Mouse (Mus musculus) spleen, adult 18-20 months (tissue): Measurements from ENCODE around the gene Plxnc1.

Experiments
- DNase-seq, 2 experiments: peaks; one replicate each; pipeline ENCODE4 v3.0.0; 2022; ENCODE audit warnings: mixed read lengths in 2 of 2

The Plxnc1 gene

DNA sequence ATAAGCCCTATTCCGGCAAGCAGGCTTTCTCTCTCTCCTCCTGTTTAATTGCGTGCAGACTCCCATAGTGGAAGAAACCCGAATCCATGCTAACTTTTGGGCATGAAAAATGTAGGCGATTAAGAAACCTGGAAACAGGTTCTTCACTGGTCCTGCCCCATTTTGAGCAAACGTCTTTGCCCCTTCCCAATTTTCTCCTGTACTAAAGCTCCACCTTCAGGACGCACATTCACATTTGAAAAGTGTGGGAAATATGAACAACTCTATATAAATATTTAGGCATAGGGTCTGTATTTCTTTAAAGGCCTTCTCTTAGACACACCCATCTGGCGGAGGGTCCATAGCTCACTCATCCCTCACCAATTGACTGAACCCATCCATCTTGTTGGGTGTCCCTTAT, 2.8 kb upstream of the Plxnc1 start:
- no peak for DNase-seq

DNA sequence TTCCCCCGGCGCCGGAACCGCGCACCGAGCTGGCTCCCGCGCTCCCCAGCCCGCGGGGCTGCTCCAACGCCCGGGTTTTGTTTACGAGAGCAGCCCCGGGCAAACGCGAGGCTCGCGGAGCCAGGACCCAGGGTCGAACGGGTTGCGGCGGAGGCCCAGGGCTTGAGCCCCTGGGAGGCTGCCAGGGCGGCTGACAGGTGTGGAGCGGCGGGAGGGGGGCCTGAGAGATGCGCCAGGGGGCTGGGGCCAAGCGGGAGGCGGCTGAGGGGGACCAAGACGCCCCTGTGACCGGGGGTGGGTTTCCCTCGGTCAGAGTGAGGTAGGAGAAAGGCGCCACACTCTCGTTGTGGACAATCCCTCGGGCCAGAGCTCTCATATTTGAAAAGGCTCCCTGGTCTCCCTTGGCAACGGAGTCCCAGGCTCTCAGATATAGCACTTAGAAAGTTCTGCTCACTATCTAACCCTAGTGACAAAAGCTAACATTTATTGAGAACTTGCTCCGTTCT, 624 bp upstream of the Plxnc1 start:
- DNase-seq = no peak

DNA sequence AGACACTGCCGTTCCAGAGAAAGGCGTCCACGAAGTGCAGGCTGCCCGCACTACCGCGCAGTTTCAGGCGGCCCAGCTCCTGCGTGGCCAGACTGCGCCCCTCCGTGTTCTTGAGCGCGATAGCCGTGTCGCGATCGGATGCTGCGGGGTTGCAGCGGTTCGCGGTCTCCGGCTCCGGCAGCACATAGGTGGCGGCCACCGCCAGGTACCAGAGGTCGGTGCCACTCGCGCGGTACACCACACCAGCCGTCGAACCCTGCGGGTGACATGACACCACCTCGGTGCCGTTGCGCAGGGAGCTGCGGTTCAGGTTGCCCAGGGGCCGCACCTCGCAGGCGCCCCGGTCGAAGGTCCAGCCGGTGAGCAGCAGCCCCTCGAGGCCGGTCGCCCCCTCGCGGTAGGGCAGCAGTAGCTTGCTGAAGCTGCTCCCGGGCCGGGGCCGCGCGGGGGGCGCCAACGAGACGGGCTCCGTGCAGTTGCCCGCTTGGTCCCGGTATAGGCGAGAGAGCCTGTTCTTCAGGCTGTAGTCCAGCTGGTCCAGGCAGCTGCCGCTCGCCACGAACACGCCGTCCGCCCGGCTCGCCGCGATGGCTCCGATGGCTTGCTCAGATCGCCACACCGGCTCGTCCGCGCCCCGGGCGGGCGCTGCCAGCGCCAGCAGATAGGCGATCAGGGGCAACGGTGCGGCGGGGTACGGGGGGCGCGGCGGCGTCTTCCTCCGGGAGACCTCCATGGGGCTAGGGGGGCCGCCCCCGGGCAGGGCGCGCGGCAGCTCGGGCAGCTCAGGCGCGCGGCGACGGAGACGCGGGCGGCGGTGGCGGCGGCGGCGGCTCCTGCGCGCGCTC, 567 bp downstream of the Plxnc1 start:
- DNase-seq = peak; percentile 67 to 81

DNA sequence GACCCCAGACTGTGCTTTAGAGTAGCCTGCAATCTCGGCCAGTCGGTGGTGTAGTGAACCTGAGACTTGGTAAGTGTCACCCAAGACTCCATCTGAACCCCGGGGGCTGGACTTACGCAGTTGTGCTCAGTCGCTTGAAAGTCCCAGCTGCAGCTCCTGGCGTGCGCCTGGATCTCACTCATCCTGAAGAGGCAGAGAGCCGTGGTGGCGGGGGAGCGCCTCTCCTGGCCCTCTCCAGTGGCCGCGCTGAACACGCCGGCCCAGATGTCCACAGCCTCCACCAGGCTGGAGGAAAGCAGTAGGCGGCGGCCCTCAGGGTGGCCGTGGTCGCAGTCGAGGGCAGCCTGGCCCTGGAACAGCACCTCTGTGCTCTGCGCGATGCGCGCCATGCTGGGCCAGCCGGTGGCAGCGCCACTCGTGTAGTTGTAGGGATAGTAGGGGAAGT, 1.2 kb downstream of the Plxnc1 start:
- DNase-seq = peak in 1 of 2 experiments; percentile 23

DNA sequence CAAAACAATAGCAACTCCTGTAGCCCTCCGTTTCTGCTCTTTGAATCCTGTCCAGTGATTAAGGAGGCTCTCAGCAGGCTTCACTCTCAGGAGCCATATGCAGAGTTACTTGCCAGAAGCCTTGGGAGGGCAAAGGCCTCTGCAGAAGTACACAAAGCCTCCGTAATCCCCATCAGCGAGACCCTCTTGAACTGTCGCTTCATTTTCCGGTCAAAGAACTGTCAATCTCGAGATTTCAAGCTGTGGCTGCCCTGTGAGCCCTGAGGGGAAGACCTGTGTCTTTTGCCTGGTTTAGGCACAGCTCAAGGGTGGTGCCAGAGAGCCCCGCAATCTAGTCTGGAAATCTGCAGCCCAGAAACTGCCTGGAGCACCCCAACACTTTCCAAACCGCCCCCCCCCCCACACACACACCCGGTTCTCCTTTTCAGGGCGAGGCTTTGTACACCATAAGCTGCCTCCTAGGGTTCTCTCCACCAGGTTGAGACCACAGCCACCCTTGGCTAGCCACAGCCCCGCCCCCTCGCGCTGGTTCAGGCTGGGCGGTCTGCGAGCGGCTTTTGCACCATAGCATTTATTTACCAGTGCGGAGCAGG, 2.1 kb downstream of the Plxnc1 start:
- peak; percentile 77 to 82 for DNase-seq

DNA sequence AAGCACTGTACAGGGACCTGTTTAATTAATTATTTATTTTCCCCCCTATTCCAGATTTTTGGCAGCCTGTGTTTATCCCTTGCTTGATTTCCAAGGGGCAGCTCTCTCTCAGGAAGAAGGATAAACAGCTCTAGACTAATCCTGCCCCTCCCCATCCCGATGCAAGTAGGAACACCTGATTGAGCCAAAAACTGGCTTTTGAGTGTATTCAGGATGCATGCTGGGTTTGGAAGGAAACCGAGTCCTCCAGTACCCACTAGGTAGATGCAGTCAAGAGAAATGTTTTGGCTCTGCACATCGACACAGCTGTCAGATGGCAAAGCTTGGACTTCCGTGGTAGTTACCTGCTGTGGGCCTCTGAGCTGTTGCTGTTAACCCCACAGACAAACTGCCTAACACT, 3.1 kb downstream of the Plxnc1 start:
- no peak for DNase-seq

DNA sequence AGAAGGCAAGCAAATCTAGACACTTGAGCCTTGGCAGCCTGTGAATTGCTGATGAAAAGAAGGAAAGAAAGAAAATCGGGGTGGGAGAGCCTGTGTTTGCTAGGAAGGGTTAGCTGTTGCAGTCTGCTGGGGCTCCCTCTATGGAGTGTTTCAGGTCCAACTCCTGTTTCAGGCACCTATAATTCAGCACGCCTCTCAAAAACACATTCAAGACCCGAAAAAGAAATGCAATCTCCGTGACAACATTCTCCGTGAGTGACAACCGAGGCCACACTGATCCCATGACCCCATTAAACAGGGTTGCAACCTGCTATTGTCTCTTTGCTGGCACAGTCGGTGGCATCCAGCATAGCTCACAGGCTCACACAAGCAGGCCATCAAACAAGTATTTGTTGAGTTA, 3.8 kb downstream of the Plxnc1 start:
- DNase-seq = no peak

DNA sequence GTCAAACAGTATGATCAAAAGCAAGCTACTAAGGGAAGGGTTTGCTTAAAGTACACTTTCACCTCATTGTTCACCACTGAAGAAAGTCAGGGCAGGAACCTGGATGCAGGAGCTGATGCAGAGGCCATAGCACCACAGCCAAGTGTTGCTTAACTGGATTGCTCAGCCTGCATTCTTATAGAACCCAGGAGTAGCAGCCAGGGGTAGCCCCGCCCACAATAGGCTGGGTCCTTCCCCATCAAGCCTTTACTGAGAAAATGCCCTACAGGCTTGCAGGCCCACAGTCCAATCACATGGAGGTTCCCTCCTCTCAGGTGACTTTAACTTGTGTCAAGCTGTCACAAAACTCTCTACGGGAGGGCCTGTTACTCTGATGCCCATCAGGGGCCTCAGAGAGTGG, 4.6 kb downstream of the Plxnc1 start:
- DNase-seq = no peak

DNA sequence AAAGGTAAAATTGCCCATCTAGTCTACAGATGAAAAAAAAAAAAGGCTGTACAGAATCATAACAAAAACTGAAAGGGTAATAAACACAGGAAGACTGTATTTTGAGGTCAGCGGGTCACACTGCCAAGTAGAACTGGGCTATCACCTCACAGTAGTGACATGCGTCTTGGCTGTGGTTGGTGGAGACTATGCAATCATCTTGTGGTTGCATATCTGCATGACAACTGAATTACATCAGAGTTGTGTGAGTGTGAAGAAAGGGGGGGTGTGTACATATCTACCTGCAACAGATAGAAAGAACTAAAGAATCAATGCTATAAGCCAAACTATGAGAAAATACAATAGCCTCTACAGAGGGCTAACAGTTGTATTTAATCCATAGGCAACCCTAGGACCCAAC, 5.7 kb downstream of the Plxnc1 start:
- DNase-seq = no peak

DNA sequence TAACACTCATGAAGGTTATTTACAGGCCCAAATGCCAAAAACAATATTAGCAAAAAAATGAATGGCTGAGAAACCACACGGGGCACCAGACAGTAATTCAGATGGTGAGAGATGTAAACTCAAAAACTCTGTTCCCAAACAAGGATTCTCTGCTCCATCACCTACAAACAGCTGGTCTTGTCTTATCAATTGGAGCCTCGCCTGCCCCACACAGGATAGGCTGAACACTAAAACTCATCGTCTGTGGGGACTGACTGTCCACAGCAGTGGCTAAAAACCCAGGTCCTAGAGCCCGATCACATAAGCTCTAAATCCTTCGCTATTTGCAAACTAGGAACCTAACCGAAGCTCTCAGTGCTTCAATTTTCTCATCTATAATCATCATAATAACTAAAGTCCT, 6.3 kb downstream of the Plxnc1 start:
- DNase-seq = no peak

DNA sequence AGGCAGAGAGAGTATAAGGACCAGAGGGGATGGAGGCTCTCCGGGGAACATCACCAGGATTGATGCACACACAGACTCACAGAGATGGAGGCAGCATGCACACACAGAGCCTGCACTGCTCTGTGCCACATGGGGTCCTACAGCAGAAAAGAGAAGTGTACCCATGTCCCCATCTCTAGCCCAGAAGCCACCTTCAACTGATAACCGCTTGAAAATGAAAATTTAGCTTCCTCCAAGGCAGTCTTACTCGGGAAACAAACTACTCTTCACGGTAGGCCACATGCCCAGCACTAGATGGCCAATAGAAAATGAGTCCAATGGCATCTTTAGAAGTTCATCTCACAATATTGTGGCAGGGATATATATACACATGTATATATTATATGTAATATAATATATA, 9.4 kb downstream of the Plxnc1 start:
- no peak for DNase-seq

DNA sequence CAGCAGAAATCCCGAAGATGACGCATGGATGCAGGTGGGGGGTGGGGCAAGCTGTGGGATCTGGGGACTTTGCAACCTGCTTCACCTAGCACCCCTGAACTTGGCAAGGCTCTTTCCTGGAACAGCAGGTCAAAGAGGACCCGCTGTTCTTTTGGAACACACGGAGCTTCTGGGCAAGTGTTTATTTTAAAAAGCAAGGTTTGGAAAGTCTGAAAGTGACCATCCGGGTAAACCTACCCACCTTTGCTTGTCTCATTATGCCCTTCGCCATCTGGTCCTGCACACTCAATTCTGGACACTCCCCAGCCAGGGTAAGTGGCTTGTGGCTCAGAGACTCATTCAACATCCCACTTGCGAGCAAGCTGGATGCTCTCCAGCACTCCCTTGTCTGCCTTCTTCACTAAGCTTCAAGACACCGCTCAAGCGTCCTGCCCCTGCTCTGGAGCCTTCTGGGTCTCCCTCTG, 10.5 kb downstream of the Plxnc1 start:
- no peak for DNase-seq

DNA sequence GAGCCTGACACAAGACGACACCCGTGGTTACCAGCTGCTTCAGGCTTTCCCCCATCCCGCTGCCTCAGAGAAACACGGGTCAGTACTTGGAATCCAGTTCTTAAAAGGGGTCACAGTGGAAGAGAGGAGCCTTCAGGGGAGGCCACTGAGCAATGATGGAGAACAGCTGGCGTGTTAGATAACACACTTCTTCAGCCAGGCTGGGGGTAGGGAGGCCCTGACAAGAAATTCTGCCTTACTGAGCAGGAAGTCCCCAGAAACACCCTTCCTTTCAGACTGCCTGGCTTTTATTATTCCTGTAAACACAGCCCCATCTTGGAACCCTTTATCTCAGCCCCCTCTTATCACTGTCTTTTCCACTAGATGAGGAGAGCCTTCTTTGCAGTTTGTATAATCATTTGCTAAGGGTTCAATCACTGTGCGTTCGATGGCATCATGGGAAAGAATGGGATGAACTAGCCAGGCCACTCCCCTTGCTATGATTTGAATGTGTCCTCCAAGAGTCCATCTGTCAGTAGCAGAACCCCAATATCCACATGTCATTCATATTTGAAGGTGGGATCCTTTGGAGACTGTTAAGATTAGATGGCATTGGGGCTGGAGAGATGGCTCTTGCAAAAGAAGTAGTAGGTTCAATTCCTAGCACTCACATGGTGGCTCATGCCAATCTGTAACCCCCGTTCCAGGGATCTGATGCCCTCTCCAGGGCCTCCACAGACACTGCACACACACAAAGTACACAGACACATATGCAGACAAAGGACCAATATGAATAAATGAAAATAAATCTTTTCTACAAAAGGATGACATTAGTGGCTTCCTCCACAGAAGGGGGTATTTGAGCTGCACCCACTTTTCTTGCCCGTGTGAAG, 12.4 kb downstream of the Plxnc1 start:
- DNase-seq = no peak

DNA sequence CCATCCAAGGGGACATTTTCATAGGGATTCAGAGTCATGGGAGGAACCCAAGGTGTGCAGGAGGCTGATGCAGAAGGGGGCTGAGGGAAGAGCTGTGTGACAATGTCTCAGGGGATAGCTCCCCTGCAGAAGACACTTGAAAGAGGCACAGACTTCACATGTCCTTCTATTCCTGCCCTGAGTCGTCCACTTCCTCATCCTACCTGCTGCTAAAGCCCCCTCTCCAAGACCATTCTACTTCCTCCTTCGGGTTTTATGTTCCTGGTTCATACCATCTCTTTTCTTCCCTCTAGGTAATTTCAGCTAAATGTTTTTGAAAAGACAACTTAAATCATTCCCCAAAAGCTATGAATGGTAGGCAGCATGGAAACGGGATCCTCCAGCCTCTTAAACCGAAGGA, 16.5 kb downstream of the Plxnc1 start:
- DNase-seq = no peak

DNA sequence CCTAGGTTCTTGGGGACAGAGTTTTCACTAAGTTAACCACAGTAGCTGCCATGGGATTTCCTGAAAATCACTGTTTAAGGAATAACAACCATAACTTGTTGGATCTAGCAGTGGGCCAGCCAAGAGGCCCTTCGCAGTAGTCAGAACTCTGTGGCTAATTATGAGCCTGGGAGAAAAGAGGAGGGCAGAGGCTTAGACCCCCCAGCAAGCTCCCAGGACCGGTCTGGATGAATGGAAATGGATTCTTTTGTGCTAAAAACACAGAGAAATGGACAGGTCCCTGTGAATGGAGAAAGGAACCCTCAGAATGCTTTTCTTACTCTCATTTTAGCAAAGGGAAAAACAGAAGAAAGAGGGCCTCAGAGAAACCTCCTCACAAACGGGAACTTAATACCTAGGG, 18.3 kb downstream of the Plxnc1 start:
- DNase-seq = no peak

DNA sequence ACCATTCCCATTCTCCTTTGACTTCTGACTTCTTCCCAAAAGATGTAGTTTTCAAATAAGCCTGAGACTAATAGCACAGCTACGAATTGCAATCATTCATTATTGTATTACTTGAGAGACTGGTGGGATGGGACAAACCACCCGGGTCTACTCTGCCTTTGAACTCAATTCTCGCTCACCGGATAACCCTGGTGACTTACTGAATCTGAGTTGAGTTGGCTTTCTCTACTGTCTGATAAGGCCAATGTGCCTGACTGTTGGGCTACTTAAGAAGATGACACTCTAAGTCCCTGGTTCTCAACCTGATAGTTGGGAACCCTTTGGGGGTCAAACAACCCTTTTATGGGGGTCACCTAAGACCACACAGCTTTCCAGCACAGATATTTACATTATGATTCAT, 19.8 kb downstream of the Plxnc1 start:
- DNase-seq = no peak

DNA sequence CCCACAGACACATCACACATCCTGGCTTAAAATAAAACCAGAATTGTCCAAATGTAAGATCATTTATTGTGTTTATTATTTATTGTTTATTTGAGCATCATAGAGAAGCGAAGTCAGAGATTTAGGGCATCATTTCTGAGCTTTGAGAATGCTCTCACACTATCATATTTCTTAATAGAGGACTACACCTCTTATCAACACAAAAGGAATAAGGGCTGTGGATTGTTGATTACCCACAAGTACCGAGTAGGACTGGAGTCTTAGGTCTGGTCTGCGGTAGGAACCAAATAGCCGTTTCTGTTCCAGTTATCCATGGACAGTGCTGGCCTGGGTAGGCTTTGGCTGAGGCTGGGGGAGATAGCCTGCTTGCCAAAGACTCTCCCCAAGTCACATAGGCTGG, 20.2 kb downstream of the Plxnc1 start:
- no peak for DNase-seq

DNA sequence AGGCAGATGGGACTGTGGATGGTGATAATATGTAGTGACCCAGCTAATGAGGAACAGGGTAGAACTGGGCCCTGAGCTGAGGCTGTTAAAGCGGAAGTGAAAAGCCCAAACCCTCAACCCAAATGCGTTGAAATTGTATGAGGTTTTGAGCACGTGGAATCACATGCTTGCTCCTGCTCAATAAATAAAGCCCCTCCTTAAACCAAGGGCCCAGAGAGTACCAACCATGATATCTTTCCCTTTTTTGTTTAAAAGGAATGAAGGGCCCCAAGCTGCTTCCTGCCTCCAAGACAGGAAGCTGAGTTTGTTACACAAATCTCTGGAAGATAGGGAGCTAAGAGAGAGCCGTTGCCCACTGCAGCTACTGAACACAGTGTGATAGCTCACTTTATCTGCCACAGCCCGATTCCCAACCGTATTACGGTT, 21.3 kb downstream of the Plxnc1 start:
- DNase-seq = peak in 1 of 2 experiments; percentile 7

DNA sequence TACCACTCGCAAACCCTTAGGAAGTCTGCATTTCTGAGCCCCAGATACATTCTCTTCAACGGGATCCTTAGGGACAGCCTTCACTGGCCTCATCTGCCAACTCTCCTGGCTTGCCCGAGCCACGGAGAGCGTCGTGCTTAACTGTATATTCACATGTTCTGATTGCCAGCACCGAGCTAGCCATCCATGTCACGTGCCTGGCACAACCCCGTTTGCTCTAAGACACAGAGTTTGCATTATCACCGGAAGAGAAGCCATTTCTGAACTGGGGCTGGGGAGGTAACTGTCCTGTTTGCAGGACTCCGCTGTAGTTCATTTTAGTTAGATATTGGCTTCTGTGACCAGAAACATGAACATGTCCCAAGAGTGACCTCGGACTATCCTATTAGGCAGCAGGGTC, 21.8 kb downstream of the Plxnc1 start:
- DNase-seq = no peak

DNA sequence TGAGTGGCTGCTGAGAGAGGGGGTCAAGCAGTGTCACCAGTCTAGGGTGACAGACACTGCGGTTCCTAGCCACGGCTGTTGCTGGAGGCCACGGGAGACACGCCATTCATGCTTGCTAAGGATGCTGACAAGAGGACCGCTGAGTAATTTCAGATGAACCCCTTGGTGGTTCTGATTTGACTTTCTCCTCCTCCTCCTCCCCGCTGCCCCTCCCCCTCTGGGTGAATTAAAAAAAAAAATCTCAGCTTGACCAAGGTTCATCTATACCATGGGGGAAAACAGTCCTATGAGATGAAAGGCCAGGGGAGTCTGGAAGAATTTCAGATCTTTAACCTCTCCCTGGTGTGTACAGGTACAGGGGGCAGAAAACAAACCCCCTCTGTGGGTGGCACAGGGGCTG, 22.9 kb downstream of the Plxnc1 start:
- DNase-seq = peak in 1 of 2 experiments; percentile 8

DNA sequence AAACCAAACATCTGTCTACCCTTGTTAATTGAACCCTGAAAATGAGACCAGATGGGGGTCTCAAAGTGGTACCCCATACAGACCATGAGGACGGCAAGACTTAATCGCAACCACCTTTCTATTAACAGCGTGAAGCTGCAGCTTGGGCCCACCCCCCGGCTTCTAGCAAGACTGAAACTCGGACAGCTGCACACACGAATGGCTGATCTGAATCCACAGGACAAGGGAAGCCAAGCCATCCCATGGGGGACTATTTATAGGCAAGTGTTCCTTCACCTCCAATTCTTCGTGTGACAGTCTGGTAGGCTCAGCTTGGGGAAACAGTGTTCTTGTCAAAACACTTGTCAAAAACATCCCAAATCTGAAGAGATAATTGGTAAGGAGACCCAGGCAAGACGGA, 24.1 kb downstream of the Plxnc1 start:
- DNase-seq = no peak

DNA sequence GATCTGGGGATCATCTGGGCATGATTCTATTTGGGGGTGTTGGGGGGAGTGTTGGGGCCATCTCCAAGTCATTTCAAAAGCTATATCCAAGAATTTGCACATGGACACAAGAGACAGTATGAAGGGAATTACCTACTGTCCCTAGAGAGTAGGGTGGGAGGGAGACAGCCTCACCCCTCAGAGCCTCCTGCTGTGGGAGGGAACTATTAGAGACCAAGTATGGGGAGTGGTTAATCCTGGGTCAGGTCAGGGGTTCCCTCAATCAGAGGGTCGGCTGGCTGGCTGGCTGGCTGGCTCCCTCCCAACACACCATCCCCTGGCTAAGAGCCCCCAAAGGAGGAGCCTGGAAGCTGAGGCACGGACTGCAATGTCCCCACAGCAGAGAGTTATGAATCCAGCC, 24.7 kb downstream of the Plxnc1 start:
- DNase-seq = no peak

DNA sequence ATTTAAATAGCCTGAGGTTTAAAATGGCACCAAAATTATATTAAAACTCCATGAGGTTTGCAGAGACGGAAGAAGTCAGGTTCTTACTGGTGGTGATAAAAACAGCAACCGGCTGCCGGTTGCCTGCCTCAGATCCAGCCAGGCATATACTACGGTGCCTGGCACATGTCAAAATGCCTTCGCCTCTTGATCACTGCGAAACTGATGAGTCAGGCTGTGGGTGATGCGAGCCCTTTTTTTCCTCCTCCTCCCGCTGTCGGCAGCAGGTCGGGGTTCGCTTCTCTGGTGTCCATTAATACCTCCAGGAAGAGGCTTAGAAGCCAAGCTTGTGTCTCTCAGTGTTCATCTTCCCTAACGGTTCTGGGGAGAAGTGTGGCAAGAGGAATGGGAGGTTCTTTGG, 25.1 kb downstream of the Plxnc1 start:
- peak in 1 of 2 experiments; percentile 30 for DNase-seq
